Mouse (Mus musculus): ENCODE data around the gene Ttc21a. TPM values are rescaled to one million over a fixed set of nuclear protein-coding genes. Genes with fewer than 3 reads are reported as not detected.

The Ttc21a gene
- polyA plus RNA-seq, 1 experiment: 0.34 TPM

Other genes starting within 250 kb of the Ttc21a start
- 0.10 and 0.17 TPM in 2 replicates for gene Scn10a, start 218.3 kb upstream of the Ttc21a start, polyA plus RNA-seq (2012; rRNA removed)
- gene Scn11a, start 112.2 kb upstream of the Ttc21a start, polyA plus RNA-seq (2012; rRNA removed): 0.04 TPM in 2 replicates
- 63.7 and 73.3 TPM in 2 replicates for gene Wdr48, start 42.7 kb upstream of the Ttc21a start, polyA plus RNA-seq (2012; rRNA removed)
- 20.3 and 24.0 TPM in 2 replicates for gene Gorasp1, start within 50 bp of the Ttc21a start, polyA plus RNA-seq (2012; rRNA removed)
- gene Csrnp1, start 47.1 kb downstream of the Ttc21a start, polyA plus RNA-seq (2012; rRNA removed): 11.2 and 16.6 TPM in 2 replicates
- 0.04 TPM in 2 replicates for gene Xirp1, start 86.0 kb downstream of the Ttc21a start, polyA plus RNA-seq (2012; rRNA removed)
- 25.2 and 37.6 TPM in 2 replicates for gene Cx3cr1, start 132.3 kb downstream of the Ttc21a start, polyA plus RNA-seq (2012; rRNA removed)
- gene Ccr8, start 154.5 kb downstream of the Ttc21a start, polyA plus RNA-seq (2012; rRNA removed): 0.08 TPM in 1 of 2 replicates, not detected in the other
- gene Slc25a38, start 172.8 kb downstream of the Ttc21a start, polyA plus RNA-seq (2012; rRNA removed): 22.2 and 23.2 TPM in 2 replicates
- gene Rpsa, start 190.1 kb downstream of the Ttc21a start, polyA plus RNA-seq (2012; rRNA removed): 932 and 941 TPM in 2 replicates
- 566 and 676 TPM in 2 replicates for gene Mobp, start 212.1 kb downstream of the Ttc21a start, polyA plus RNA-seq (2012; rRNA removed)

Data from frontal cortex, adult 2 months (tissue).